Mouse (Mus musculus) limb, embryonic 15.5 days (tissue): ENCODE results near the gene Kat5. TPM values are rescaled to one million over a fixed set of nuclear protein-coding genes. Genes with fewer than 3 reads are reported as not detected.

Experiments used
- ATAC-seq: fragments of 200-750 bp; cut with Nextera tagmentation; 2 replicates; pipeline ENCODE4 v1.8.0; 2017; ENCODE audit warnings: low read depth, moderate TSS enrichment; ENCODE audit not compliant: insufficient number of reproducible peaks, low FRiP score, low TSS enrichment
- H3K27ac ChIP-seq: fragments of 300-500 bp; sonication (generic); 2 replicates; pipeline ENCODE4 v1.5.1; 2015; ENCODE audit warnings: moderate library complexity, mild to moderate bottlenecking, inconsistent platforms
- H3K27me3 ChIP-seq: fragments of 300-500 bp; sonication (generic); 2 replicates; pipeline ENCODE4 v1.6.1; 2015; ENCODE audit warnings: inconsistent platforms
- H3K36me3 ChIP-seq: fragments of 300-500 bp; sonication (generic); 2 replicates; pipeline ENCODE4 v1.6.1; 2015; ENCODE audit warnings: inconsistent platforms
- H3K4me1 ChIP-seq: fragments of 300-500 bp; sonication (generic); 2 replicates; pipeline ENCODE4 v1.6.1; 2015; ENCODE audit warnings: inconsistent platforms
- H3K4me2 ChIP-seq: fragments of 300-500 bp; sonication (generic); 2 replicates; pipeline ENCODE4 v1.6.1; 2015; ENCODE audit warnings: mild to moderate bottlenecking, inconsistent platforms
- H3K4me3 ChIP-seq: fragments of 300-500 bp; sonication (generic); 2 replicates; pipeline ENCODE4 v1.5.1; 2015; ENCODE audit warnings: mild to moderate bottlenecking, inconsistent platforms
- H3K9ac ChIP-seq: fragments of 300-500 bp; sonication (generic); 2 replicates; pipeline ENCODE4 v1.6.1; 2015; ENCODE audit warnings: inconsistent platforms
- H3K9me3 ChIP-seq: fragments of 300-500 bp; sonication (generic); 2 replicates; pipeline ENCODE4 v1.6.1; 2016; ENCODE audit warnings: inconsistent platforms
- WGBS: fragments of 180-500 bp; shearing (Covaris S2); methylation state at CpG from one replicate; pipeline ENCODE4 v1.1.7; 2015; 5-methylcytosine and 5-hydroxymethylcytosine counted together
- polyA plus RNA-seq: library from polyadenylated mRNA; unstranded; fragments of >200 nt; fragmentation: Nextera tagmentation; extraction: Ambion mirVana; gene quantifications from 2 replicates; pipeline ENCODE4 v1.2.1, GENCODE M21; 2015

Kat5 gene
- polyA plus RNA-seq = 43.3 and 48.7 TPM in 2 replicates

GRCm38 (mm10) chr19:5609547-5610404 lies at the start of gene Kat5:
TSS of gene Kat5 (minus strand) at chr19:5610237.
- H3K27ac ChIP-seq = peak within 1 kb of the TSS; percentile 99
- H3K9me3 ChIP-seq = no peaks in the 10 kb centered on the region
- ATAC-seq = peak; percentile 88
- peak within 1 kb of the TSS; percentile 69 for H3K4me3 ChIP-seq
- peaks cover 23% of the 10 kb centered on the region for H3K4me1 ChIP-seq
- H3K4me2 ChIP-seq = peak within 1 kb of the TSS; percentile 75
- H3K27me3 ChIP-seq = no peaks in the 10 kb centered on the region
- whole genome bisulfite sequencing = 2% methylated on average over 55 of the region's 55 CpGs
- peaks cover 41% of the 10 kb centered on the region for H3K36me3 ChIP-seq
- peak within 1 kb of the TSS; percentile 69 for H3K9ac ChIP-seq

DNA sequence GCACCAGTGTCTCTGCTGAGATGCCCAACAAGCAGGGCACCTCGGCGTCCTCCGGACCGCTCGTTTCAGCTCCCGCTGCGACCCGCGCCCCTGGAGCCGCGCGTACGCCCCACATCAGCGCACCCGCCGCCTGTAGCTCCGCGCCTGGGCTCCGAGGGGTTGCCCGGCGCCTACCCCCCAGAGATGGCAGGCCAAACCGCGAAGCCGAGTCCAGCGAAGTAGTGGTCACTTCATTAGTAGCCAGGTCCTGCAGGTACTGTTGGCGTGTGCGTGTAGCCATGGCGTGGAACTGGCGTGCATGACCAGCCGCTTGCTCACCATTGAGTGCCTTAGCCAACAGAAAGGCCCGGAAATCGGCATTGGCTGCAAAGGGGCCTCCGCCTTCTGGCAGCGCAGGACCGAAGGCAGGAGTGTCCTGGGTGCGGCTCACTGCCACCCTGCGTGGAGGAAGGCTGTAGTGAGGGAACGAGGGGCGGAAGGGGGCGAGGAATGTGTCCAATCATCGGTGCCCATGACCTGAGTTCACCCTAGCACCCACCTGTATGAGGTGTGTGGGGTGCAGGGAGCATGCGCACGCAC lies 44.8 kb upstream of the Kat5 start:
- WGBS = 16% methylated on average over 43 of the region's 43 CpGs
- H3K4me2 ChIP-seq = peak overlapping the region; percentile 75
- peaks cover 19% of the 10 kb centered on the region for H3K4me1 ChIP-seq
- no peaks in the 10 kb centered on the region for H3K9me3 ChIP-seq
- peak overlapping the region; percentile 37 for H3K4me3 ChIP-seq
- ATAC-seq = no peak
- no peak overlapping the region for H3K27ac ChIP-seq
- peak overlapping the region; percentile 12; the same call in 1 of the 2 replicates for H3K9ac ChIP-seq
- H3K27me3 ChIP-seq = peaks cover 22% of the 10 kb centered on the region
- H3K36me3 ChIP-seq = peaks cover 55% of the 10 kb centered on the region

GRCm38 (mm10) chr19:5653969-5654719 lies 44.1 kb upstream of the Kat5 start:
- ATAC-seq = no peak
- Histone ChIP-seq H3K27ac (no peak overlapping the region), H3K9me3 (no peaks in the 10 kb centered on the region), H3K36me3 (peaks cover 49% of the 10 kb centered on the region), H3K4me3 (peak overlapping the region; percentile 37), H3K9ac (peak overlapping the region; percentile 21), H3K4me1 (peaks cover 20% of the 10 kb centered on the region), H3K27me3 (peaks cover 22% of the 10 kb centered on the region), H3K4me2 (peak overlapping the region; percentile 75)
- WGBS = 12% methylated on average over 62 of the region's 62 CpGs

DNA sequence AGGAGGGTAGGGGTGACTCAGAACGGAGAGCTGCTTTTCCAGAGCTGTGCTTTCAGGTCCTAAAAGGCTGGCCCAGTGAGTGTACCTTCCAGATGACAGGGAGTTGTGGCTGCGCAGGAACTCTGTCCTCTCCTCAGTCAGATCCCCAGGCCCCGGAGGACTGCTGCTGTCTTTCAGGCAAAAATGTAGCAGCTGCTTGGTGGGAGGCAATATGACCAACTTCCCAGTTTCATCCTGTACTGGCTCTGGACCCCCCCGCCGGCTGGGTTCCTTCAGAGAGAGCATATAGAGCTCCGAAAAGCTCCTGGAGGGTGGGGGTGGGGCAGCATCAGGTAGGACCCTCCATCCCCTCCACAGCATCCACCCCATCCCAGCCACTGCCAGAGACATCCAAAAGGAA lies 42.5 kb upstream of the Kat5 start:
- WGBS = 81% methylated on average over 6 of the region's 6 CpGs
- Histone ChIP-seq H3K9me3 (no peaks in the 10 kb centered on the region), H3K36me3 (peaks cover 46% of the 10 kb centered on the region), H3K4me2 (no peak overlapping the region), H3K9ac (no peak overlapping the region), H3K4me3 (no peak overlapping the region), H3K27ac (no peak overlapping the region), H3K4me1 (peaks cover 33% of the 10 kb centered on the region), H3K27me3 (peaks cover 22% of the 10 kb centered on the region)
- no peak for ATAC-seq

DNA sequence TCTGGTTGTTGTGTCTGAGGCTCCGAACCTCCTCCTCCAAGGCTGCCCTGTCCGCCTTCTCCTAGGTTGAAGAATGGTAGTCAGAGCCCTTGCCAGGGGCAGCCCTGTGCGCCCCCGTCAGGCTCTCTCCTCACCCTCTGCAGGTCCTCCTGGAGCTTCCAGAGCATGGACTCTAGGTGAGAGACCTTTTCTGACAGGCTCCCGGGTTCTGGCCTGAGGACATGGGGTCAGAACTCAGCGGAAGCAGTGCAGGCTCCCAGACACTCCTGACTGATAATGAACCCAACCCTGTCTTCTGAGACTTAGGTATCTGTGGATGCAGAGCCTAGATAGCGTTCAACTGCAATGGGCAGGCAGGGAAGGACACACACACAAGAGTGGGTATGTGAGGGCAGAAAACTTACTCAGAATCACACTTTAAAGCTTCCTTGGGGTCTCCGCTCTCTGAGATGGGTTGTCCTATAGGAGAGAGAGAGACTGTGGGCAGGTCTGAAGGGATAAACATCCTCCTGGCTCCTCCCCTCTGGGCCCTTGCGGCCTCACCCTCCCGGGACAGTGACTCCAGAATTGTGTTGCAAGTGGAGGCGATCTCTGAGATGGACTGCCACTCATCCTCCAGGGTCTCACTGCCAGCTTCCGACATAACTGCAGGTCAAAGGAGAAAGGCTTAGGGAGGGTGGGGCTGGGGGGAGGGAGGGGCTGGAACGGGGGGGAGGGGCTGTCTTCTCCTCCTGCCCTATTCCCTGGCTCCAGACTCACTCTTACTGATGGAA lies 41.7 kb upstream of the Kat5 start:
- no peak overlapping the region for H3K27ac ChIP-seq
- H3K9me3 ChIP-seq = no peaks in the 10 kb centered on the region
- peaks cover 33% of the 10 kb centered on the region for H3K4me1 ChIP-seq
- ATAC-seq = no peak
- no peak overlapping the region for H3K4me3 ChIP-seq
- no peak overlapping the region for H3K9ac ChIP-seq
- H3K36me3 ChIP-seq = peaks cover 55% of the 10 kb centered on the region
- H3K27me3 ChIP-seq = peaks cover 22% of the 10 kb centered on the region
- no peak overlapping the region for H3K4me2 ChIP-seq
- WGBS = 58% methylated on average over 13 of the region's 13 CpGs

DNA sequence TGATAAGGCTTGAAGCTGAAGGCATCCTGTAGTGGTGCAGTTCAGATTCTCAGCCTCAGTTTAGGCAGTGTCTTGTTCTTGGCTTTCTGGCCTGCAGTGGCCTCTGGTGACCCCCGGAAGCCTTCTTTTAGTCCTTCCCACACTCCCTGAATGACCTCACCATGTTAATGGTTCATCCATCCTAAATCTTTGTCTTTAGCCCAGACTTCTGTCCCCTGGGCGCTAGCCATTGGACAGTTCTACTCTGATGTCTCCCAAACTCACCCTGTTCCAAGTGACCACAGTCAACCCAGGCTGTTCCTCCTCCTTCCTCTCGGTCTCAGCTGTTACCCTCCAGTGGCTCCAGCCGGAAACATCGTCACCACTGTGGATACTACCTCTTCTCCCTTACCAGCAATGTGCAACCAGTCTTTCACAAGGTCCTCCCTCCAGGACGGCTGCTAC lies 39.3 kb upstream of the Kat5 start:
- Histone ChIP-seq H3K27ac (peak overlapping the region; percentile 83), H3K4me2 (peak overlapping the region; percentile 55), H3K36me3 (peaks cover 70% of the 10 kb centered on the region), H3K9me3 (no peaks in the 10 kb centered on the region), H3K4me1 (peaks cover 21% of the 10 kb centered on the region), H3K27me3 (peaks cover 5% of the 10 kb centered on the region), H3K4me3 (peak overlapping the region; percentile 30), H3K9ac (no peak overlapping the region)
- no peak for ATAC-seq
- 67% methylated on average over 6 of the region's 6 CpGs for WGBS

GRCm38 (mm10) chr19:5648401-5649297 lies 38.6 kb upstream of the Kat5 start:
- peaks cover 72% of the 10 kb centered on the region for H3K36me3 ChIP-seq
- WGBS = 11% methylated on average over 26 of the region's 26 CpGs

GRCm38 (mm10) chr19:5647791-5648190 lies 37.8 kb upstream of the Kat5 start:
- Histone ChIP-seq H3K9me3 (no peaks in the 10 kb centered on the region), H3K36me3 (peaks cover 75% of the 10 kb centered on the region), H3K27ac (peak overlapping the region; percentile 83), H3K4me1 (peaks cover 14% of the 10 kb centered on the region), H3K4me2 (no peak overlapping the region), H3K4me3 (no peak overlapping the region), H3K27me3 (no peaks in the 10 kb centered on the region), H3K9ac (no peak overlapping the region)
- ATAC-seq = no peak
- 92% methylated on average over 6 of the region's 6 CpGs for WGBS

More at GRCm38 (mm10) chr19:5648401-5649297, 38.6 kb upstream of the Kat5 start:
- Histone ChIP-seq H3K9me3 (no peaks in the 10 kb centered on the region), H3K9ac (no peak overlapping the region), H3K4me1 (peaks cover 14% of the 10 kb centered on the region), H3K4me3 (peak overlapping the region; percentile 30), H3K27ac (peak overlapping the region; percentile 83), H3K27me3 (no peaks in the 10 kb centered on the region), H3K4me2 (peak overlapping the region; percentile 55)
- ATAC-seq = peak; percentile 82

- Histone ChIP-seq H3K4me3 (no peak overlapping the region), H3K9me3 (no peaks in the 10 kb centered on the region), H3K4me1 (peaks cover 14% of the 10 kb centered on the region), H3K27me3 (no peaks in the 10 kb centered on the region), H3K4me2 (no peak overlapping the region), H3K9ac (no peak overlapping the region), H3K27ac (no peak overlapping the region), H3K36me3 (peaks cover 75% of the 10 kb centered on the region)
- no peak for ATAC-seq
- 90% methylated on average over 8 of the region's 8 CpGs for WGBS
Observed at GRCm38 (mm10) chr19:5646731-5647330, 36.8 kb upstream of the Kat5 start.

DNA sequence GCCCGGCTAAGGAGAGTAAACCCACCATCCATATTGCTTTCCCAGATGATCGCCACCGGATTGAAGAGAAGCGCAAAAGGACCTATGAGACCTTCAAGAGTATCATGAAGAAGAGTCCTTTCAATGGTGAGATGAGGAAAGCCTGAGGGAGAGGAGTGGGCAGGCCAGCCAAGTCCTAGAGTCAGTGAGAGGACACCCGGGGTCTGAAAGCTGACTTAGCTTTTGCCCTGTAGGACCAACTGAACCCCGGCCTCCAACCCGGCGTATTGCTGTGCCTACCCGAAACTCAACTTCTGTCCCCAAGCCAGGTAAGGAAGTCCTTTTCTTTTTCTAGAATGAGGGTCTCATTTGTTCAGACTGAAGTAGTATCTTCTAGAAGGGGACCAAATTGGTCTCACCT lies 35.2 kb upstream of the Kat5 start:
- 93% methylated on average over 9 of the region's 9 CpGs for WGBS
- H3K27ac ChIP-seq = no peak overlapping the region
- H3K27me3 ChIP-seq = no peaks in the 10 kb centered on the region
- no peak overlapping the region for H3K4me2 ChIP-seq
- H3K9me3 ChIP-seq = no peaks in the 10 kb centered on the region
- H3K36me3 ChIP-seq = peaks cover 77% of the 10 kb centered on the region
- ATAC-seq = no peak
- H3K9ac ChIP-seq = no peak overlapping the region
- H3K4me3 ChIP-seq = no peak overlapping the region
- H3K4me1 ChIP-seq = peaks cover 14% of the 10 kb centered on the region
